Mouse (Mus musculus) retina, adult 2 months (tissue): Measurements from ENCODE around the gene Myo5a.
"Not testable (repeated sequence)": the region's sequence is repeated elsewhere in the genome, so short reads cannot be mapped to it uniquely, and the experiment has no call there.

Source experiments
- DNase-seq: peaks from one replicate; pipeline ENCODE4 v3.0.0-alpha.2; 2012; ENCODE audit warnings: low read depth, low spot score

Myo5a gene

GRCm38 (mm10) chr9:75248359-75248758, 177.5 kb downstream of the Myo5a start:
- DNase-seq = no peak

GRCm38 (mm10) chr9:75248874-75249273, 178.1 kb downstream of the Myo5a start:
- no peak for DNase-seq

- DNase-seq = not testable (repeated sequence)
Observed at GRCm38 (mm10) chr9:75253158-75253557, 182.3 kb downstream of the Myo5a start.

- DNase-seq = no peak
Observed at GRCm38 (mm10) chr9:75253766-75254165, 183.0 kb downstream of the Myo5a start.

- DNase-seq = peak; percentile 43
Observed at GRCm38 (mm10) chr9:75254196-75254955, 183.6 kb downstream of the Myo5a start.

- no peak for DNase-seq
Observed at GRCm38 (mm10) chr9:75255820-75256545, 185.2 kb downstream of the Myo5a start.

- no peak for DNase-seq
Observed at GRCm38 (mm10) chr9:75258792-75259191, 188.0 kb downstream of the Myo5a start.

GRCm38 (mm10) chr9:75259656-75260055, 188.8 kb downstream of the Myo5a start:
- DNase-seq = no peak

- no peak for DNase-seq
Observed at GRCm38 (mm10) chr9:75261332-75261872, 190.6 kb downstream of the Myo5a start.

GRCm38 (mm10) chr9:75262235-75262826, 191.5 kb downstream of the Myo5a start:
- no peak for DNase-seq

- DNase-seq = no peak
Observed at GRCm38 (mm10) chr9:75264008-75264718, 193.3 kb downstream of the Myo5a start.

- DNase-seq = no peak
Observed at GRCm38 (mm10) chr9:75267147-75267546, 196.3 kb downstream of the Myo5a start.

GRCm38 (mm10) chr9:75270382-75270781, 199.6 kb downstream of the Myo5a start:
- DNase-seq = no peak

- no peak for DNase-seq
Observed at GRCm38 (mm10) chr9:75271539-75271938, 200.7 kb downstream of the Myo5a start.
